Mouse (Mus musculus) gastrocnemius, postnatal 4 days (tissue): ENCODE measurements around the gene Olfr890. TPM values are rescaled to one million over a fixed set of nuclear protein-coding genes. Genes with fewer than 3 reads are reported as not detected.
"Not testable (repeated sequence)": the region's sequence is repeated elsewhere in the genome, so short reads cannot be mapped to it uniquely, and the experiment has no call there.

ENCODE experiments used
- DNase-seq, 2 experiments: peaks; one replicate each; pipeline ENCODE4 v3.0.0; 2021 to 2022; ENCODE audit warnings: low spot score in 2 of 2, mixed read lengths in 2 of 2
- long read RNA-seq, 2 experiments: library from polyadenylated mRNA; stranded (forward); transcript quantifications; one replicate each; pipeline ENCODE4 v2.0.0; 2021
- total RNA-seq, 2 experiments: library from RNA; stranded (reverse); gene quantifications; 2 replicates each; pipeline ENCODE4 v1.2.3; 2021

Olfr890 gene
- not detected for total RNA-seq
- long read RNA-seq, experiment 1, result 0 reads
- long read RNA-seq, experiment 2, result 0 reads

GRCm38 (mm10) chr9:38142217-38142616, at the start of gene Olfr890:
Gene Olfr890, plus strand, starts transcription at chr9:38142517.
- no peak for DNase-seq

- no peak for DNase-seq
Observed at GRCm38 (mm10) chr9:38107828-38108227, 34.5 kb upstream of the Olfr890 start, which contains the start of gene Olfr888. Gene Olfr888, plus strand, starts transcription at chr9:38108128.

DNA sequence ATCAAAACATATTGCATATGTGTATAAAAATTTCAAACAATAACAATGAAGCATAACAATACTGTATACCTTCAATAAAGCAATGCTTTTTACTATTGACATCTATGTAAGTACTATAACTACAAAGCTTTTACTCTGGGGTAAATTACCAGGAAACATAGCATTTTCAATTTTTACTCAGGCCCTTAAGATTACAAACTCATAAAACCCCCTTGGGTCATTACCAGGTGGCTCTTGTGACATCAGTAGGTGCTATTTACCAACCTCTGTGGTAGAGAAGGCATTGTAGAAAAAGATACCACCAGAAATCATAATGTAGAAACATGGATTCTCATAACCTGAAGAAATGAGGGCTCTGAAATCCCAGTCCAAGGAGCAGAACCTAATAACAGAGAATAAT, 27.4 kb upstream of the Olfr890 start, which contains the start of gene Olfr889:
Gene Olfr889 (plus strand): TSS at position 301 of the 400 bp plus-strand sequence.
- no peak for DNase-seq

GRCm38 (mm10) chr9:38168341-38168740, 26.0 kb downstream of the Olfr890 start:
- DNase-seq, result not testable (repeated sequence)

GRCm38 (mm10) chr9:38180721-38181120, 38.4 kb downstream of the Olfr890 start, which contains the start of gene Olfr891:
Gene Olfr891, minus strand, starts transcription at chr9:38180821.
- DNase-seq, result no peak

Other genes with a start within 250 kb of the Olfr890 start
- not detected for gene Olfr145, start 245.8 kb upstream of the Olfr890 start, total RNA-seq
- not detected for gene Olfr878, start 224.7 kb upstream of the Olfr890 start, total RNA-seq
- gene Olfr881, start 150.7 kb upstream of the Olfr890 start, total RNA-seq, result not detected
- gene Olfr883, start 116.7 kb upstream of the Olfr890 start, total RNA-seq, result not detected
- not detected for gene Olfr884, start 96.0 kb upstream of the Olfr890 start, total RNA-seq
- gene Olfr885, start 81.2 kb upstream of the Olfr890 start, total RNA-seq, result not detected
- gene Olfr887, start 58.4 kb upstream of the Olfr890 start, total RNA-seq, result not detected
- gene Olfr888, start 34.4 kb upstream of the Olfr890 start, total RNA-seq, result not detected
- gene Olfr889, start 27.3 kb upstream of the Olfr890 start, total RNA-seq, result not detected
- not detected for gene Olfr891, start 38.3 kb downstream of the Olfr890 start, total RNA-seq
- gene Olfr893, start 65.8 kb downstream of the Olfr890 start, total RNA-seq, result not detected
- not detected for gene Olfr894, start 75.5 kb downstream of the Olfr890 start, total RNA-seq
- gene Olfr143, start 110.3 kb downstream of the Olfr890 start, total RNA-seq, result not detected
- not detected for gene Olfr895, start 125.3 kb downstream of the Olfr890 start, total RNA-seq
- not detected for gene Olfr896-ps1, start 148.6 kb downstream of the Olfr890 start, total RNA-seq
- gene Olfr25, start 186.5 kb downstream of the Olfr890 start, total RNA-seq, result not detected
- gene Olfr898, start 205.9 kb downstream of the Olfr890 start, total RNA-seq, result not detected
- gene Olfr250, start 224.4 kb downstream of the Olfr890 start, total RNA-seq, result not detected
- gene Olfr251, start 234.6 kb downstream of the Olfr890 start, total RNA-seq, result not detected